Mouse (Mus musculus): Measurements from ENCODE around the gene Icam5. TPM values are rescaled to one million over a fixed set of nuclear protein-coding genes. Genes with fewer than 3 reads are reported as not detected.
"Not testable (repeated sequence)": the region's sequence is repeated elsewhere in the genome, so short reads cannot be mapped to it uniquely, and the experiment has no call there.

Icam5 gene
- total RNA-seq, 2 experiments from 2014 or later, result 1.3 TPM

DNA sequence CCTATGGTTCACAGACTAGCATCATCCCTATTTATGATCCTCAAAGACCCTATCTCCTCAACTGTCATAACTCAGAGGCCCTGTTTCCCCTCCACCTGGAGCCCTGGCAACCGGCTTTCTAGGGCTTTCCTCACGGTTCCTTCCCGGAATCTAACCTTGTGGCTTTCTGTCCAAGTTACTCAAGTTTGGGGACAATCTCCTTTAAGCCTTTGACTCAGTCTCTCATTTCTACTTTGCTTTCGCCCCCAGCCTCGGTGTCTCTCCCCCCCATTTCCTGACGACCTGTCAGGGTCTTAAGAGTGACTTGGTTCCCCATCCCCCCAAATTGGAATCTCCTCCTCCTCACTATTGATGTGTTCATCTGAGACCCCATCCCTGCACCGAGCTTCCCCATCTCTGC lies 618 bp downstream of the Icam5 start:
- ATAC-seq (replicated peaks; ENCODE audit: low FRiP score, poor library complexity, severe bottlenecking), result no peak

DNA sequence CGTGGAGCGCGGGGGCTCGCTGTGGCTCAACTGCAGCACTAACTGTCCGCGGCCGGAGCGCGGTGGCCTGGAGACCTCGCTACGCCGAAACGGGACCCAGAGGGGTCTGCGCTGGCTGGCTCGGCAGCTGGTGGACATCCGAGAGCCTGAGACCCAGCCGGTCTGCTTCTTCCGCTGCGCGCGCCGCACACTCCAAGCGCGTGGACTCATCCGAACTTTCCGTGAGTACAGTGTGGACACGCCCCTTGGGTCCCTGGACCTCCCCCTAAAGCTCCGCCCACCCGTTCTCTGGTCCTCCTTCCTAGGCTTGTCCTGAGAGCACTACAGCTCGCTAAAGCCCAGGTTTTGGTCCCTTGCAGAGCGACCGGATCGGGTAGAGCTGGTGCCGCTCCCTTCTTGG lies 1.3 kb downstream of the Icam5 start:
- peak; percentile 44 for ATAC-seq (replicated peaks; ENCODE audit: low FRiP score, poor library complexity, severe bottlenecking)

DNA sequence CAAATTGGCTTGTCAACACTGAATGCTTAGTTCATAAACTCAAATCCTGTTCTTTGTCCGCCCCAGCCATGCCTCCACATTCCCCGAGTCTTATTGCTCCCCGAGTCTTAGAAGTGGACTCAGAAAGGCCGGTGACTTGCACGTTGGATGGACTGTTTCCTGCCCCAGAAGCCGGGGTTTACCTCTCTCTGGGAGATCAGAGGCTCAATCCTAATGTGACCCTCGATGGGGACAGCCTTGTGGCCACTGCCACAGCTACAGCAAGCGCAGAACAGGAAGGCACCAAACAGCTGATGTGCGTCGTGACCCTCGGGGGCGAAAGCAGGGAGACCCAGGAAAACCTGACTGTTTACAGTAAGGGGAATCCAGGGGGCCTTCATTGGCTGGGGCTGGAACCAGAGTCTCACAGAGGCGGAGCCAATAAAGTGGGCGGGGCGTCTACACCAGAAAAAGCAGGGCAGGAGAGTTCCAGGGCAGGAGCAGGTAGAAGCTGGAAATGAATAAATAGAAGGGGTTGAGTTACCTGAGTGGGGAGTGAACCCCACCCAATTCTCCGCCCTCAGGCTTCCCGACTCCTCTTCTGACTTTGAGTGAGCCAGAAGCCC lies 2.7 kb downstream of the Icam5 start:
- ATAC-seq (replicated peaks; ENCODE audit: low FRiP score, poor library complexity, severe bottlenecking), result no peak

DNA sequence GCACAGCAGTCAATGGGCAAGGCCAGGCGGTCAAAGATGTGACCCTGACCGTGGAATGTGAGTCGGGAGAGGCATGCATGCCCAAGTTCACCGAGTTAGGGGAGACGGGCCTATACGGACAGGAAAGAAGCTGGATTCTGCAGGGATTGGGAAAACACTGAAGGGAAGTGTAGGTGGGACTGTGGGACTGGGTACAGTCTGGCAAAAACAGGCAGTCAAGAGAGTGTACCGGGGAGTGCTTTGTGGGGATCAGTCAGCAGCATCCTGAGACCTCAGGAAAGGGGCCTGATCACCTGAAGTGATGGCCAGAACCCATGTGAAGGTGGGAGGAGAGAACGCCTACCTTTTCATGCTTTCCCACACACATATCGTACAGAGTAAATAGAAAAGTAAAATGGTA lies 3.7 kb downstream of the Icam5 start:
- no peak for ATAC-seq (replicated peaks; ENCODE audit: low FRiP score, poor library complexity, severe bottlenecking)

DNA sequence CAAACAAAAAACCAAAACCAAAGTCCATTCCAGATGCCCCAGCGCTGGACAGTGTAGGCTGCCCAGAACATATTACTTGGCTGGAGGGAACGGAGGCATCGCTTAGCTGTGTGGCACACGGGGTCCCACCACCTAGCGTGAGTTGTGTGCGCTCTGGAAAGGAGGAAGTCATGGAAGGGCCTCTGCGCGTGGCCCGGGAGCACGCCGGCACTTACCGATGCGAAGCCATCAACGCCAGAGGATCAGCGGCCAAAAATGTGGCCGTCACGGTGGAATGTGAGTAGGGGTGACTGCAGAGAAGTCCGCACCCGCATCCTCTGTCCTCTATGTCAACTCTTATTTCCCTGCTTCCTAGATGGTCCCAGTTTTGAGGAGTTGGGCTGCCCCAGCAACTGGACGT lies 4.3 kb downstream of the Icam5 start:
- no peak for ATAC-seq (replicated peaks; ENCODE audit: low FRiP score, poor library complexity, severe bottlenecking)

DNA sequence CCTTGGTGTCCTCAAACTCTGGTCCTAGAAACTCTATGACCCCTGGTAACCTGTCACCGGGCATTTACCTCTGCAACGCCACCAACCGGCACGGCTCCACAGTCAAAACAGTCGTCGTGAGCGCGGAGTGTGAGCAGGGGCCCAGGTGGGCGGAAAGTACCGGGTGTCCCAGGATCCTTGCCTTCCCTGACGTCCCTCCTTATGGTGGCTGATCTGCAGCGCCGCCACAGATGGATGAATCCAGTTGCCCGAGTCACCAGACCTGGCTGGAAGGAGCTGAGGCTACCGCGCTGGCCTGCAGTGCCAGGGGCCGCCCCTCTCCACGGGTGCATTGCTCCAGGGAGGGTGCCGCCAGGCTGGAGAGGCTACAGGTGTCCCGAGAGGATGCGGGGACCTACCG lies 4.8 kb downstream of the Icam5 start:
- no peak for ATAC-seq (replicated peaks; ENCODE audit: low FRiP score, poor library complexity, severe bottlenecking)

DNA sequence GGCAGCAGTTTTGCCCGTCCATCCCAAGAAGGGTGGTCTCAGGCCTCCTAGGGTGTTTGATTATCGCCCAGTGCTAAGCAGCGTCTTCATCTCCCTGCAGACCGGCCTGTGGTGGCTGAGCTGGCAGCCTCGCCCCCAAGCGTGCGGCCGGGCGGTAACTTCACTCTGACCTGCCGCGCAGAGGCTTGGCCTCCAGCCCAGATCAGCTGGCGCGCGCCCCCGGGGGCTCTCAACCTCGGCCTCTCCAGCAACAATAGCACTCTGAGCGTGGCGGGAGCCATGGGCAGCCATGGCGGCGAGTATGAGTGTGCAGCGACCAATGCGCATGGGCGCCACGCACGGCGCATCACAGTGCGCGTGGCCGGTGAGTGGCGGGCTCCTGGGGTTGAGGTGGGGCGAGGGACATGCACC lies 5.6 kb downstream of the Icam5 start:
- no peak for ATAC-seq (replicated peaks; ENCODE audit: low FRiP score, poor library complexity, severe bottlenecking)

DNA sequence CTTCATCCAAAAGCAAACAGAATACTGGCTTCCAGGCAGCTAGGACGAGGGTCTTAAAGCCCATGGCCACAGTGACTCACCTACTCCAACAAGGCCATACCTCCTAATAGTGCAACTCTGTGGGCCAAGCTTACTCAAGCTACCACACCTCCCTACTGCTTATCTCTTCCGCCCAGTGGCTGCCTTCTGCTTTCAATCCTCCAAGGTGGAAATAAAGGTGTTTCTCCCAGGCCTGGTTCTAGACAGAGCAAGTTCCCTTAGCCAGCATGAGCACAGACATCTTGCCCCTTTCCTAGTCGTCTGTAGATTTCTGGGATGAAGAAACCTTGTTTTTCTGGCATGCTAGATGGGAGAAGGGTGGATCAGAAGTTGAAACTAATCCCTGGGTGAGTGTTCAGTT lies 7.9 kb downstream of the Icam5 start:
- peak; percentile 88 for ATAC-seq (replicated peaks; ENCODE audit: low FRiP score, poor library complexity, severe bottlenecking)

DNA sequence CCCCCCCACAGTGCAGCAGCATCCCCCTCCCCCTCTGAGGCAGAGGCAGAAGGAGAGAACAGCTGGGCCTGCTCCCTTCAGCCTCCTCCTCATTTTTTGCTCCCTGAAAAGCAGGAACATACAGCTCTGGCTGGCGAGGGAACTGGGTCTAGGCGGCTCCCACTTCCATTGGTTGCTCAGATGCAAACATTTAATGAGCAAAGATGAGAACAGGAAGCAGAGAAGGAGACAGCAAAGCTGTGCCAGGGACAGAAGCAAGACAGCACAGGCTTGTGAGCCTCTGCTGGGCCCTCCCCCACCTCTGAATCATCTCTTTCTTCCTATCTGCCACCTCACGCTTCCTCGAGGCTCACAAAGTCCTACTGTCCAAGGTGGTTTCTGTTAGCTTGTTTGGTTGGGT lies 9.4 kb downstream of the Icam5 start:
- ATAC-seq (replicated peaks; ENCODE audit: low FRiP score, poor library complexity, severe bottlenecking), result no peak

DNA sequence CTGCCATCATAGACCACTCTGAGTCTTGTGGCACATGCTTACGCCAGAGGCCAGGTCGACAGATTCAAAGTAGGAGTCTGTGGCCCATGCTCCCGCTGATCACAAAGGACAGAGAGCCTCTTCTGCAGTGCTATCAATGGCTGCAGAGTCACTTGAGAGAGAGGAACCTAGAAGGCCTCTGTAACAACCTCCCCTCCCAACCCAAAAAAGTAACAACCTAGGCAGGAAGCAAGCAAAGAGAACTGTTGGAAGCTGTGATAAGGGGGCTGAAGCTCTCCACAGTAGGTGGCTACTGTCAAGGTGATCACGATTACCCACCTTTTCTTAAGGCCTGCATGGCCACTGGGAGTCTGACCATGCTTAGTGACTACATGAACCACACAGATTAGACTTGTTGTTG lies 11.7 kb downstream of the Icam5 start:
- no peak for ATAC-seq (replicated peaks; ENCODE audit: low FRiP score, poor library complexity, severe bottlenecking)

DNA sequence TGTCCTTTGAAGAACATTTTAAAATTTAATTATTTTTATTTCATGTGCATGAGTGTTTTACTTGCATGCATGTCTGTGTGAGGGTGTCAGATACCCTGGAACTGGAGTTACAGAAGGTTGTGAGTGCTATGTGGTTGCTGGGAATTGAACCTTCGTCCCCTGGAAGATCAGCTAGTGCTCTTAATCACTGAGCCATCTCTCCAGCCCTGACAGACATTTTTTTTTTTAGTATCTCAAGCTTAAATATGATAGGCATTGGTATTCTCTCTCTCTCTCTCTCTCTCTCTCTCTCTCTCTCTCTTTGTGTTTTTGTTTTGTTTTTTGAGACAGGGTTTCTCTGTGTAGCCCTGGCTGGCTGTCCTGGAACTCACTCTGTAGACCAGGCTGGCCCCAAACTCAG lies 12.9 kb downstream of the Icam5 start:
- not testable (repeated sequence) for ATAC-seq (replicated peaks; ENCODE audit: low FRiP score, poor library complexity, severe bottlenecking)

DNA sequence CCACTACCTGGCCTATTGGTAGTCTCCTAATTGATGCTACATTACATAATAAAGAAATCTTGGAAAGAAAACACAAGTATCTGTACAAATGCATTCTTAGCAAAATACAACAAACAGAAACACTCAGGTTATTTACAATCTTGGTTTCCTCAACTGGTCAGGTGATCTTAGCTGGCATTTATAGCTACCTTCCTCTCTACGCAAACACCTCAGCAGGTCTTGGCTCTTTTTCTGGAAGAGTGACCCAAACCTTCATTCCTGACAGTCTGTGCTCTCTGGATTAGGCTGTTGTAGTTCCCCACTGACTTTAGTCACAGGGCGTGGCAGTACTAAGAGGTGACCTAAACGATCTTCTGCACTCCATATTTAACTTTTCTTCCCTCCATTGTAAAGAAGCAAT lies 13.4 kb downstream of the Icam5 start:
- no peak for ATAC-seq (replicated peaks; ENCODE audit: low FRiP score, poor library complexity, severe bottlenecking)

DNA sequence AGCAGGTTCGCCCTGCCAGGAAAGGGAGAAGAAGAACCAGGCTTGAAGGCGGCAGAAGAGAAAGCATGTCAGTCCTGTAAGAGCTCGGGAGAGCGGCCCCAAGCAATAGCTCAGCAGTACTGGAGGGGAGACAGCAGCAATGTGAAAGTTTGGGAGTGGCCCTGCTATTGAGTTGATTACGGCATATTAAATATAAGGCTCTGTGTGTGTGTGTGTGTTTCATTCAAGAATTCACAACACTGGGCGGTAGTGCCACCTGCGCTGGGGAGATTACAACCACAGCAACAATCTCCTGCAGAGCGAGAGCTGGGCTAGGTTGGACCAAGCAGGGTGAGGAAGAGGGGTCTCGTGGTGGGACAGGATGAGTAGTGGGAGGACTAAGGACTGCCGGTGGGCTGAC lies 19.7 kb downstream of the Icam5 start:
- ATAC-seq (replicated peaks; ENCODE audit: low FRiP score, poor library complexity, severe bottlenecking), result peak; percentile 80

DNA sequence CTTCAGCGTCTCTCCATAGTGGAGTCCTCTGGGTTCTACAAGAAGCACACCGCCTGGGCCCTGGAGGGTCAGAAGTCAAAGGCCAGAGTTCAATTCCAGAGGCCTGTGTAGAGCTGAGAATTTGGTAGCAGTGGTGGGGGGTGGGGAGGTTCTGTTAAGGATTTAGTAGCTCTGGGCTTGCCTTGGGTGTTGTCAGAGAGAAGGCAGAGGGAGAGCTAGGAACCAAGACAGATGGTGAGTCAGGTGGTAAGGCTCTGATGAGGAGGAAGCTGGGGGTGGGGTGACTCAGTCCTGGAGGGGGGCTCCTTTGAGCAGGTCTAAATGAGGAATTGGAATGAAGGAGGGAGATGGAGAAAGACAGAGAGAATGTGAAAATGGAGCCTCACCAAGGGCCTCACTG lies 31.1 kb downstream of the Icam5 start:
- ATAC-seq (replicated peaks; ENCODE audit: low FRiP score, poor library complexity, severe bottlenecking), result no peak

DNA sequence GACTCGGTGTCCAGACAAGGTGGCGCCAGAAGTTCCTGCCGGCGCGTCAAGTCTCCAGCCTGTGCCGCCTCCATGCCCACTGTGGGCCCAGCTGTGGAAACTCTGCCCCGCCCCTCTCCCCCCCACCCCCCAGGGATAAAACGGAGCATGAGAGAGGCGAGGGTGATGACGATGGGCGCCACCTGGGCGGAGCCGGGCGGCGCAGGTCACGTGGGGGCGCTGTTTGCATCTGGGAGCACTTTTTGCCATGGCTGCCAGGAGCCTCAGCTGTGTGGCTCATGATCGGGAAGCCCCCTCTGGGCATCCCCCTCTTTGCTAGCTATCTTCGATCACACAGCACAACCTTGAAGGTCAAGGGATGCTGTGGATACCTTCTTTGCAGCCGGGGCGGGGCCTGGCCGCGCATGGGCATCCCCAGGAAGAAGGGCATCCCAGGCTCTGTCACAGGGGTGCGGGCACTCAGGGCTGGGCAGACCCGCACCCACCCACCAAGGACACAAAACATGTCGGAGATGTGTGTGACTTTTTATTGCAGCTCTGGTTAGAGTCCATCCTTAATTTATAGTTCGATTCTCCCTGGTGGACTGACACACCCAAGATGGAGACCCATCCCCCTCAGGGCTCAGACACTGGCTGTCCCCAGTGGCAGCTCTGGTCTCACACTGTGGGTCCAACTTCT lies 35.3 kb downstream of the Icam5 start, which contains the start of gene Zglp1:
TSS of gene Zglp1 (minus strand) at position 88 of the 679 bp plus-strand sequence.
- no peak for ATAC-seq (replicated peaks; ENCODE audit: low FRiP score, poor library complexity, severe bottlenecking)

DNA sequence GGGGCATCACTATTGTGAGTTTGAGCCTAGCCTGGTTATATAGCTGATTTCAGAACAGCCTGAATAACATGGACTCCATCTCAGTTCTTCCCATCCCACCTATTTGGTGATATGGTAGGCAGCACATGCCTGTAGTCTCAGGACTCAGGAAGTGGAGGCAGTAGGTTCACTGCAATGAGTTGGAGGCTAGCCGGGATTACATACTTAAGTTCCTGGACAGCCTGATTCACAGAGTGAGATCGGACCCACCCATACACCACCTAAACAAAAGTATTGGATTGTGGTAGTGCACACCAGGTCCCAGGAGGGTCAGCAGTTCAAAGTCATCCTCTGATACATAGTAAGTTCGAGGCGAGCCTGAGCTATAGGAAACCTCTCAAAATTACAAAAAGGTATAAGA lies 40.8 kb downstream of the Icam5 start:
- ATAC-seq (replicated peaks; ENCODE audit: low FRiP score, poor library complexity, severe bottlenecking), result no peak

DNA sequence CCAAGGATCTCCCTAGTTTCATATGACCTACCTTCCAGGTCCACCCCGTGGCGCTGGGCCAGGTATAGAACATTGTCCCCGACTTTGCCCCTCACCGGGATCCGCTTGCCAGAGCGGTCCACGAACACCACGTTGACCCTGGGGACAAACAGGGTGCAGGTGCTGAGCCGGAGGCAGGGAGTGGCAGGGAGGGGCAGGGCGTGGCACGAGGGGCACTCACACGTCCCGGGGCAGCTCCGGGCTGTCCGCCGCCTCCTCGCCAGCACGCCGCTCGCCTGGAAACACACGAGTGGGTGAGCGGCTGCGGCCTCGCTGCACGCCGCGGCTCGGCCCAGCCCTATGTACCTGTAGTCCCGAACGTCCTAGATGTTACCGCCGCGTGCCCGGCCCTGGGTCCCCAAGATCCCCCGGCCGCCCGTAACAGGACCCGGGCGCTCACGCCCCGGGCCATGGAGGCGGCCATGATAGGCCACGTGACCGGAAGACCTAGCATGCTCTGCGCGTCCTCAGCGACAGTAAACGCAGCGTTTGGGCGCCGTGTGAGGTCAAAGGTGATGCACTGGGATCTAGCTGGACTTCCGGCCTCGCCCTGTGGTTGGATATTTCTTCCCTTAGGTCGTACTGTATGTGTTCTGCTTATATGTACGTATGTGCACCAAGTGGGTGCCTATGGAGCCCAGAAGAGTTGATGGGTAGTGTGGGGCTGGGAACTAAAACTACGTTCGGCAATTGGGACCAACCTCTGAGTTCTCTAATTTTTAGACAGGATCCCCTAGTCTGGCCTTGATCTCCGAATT lies 41.4 kb downstream of the Icam5 start, which contains the start of the genes Gm49373 and Fdx1l:
TSS of gene Gm49373 (minus strand) at position 53 of the 797 bp plus-strand sequence.
TSS of gene Fdx1l (minus strand) at position 571 of the 797 bp plus-strand sequence.
- ATAC-seq (replicated peaks; ENCODE audit: low FRiP score, poor library complexity, severe bottlenecking), result peak; percentile 91

DNA sequence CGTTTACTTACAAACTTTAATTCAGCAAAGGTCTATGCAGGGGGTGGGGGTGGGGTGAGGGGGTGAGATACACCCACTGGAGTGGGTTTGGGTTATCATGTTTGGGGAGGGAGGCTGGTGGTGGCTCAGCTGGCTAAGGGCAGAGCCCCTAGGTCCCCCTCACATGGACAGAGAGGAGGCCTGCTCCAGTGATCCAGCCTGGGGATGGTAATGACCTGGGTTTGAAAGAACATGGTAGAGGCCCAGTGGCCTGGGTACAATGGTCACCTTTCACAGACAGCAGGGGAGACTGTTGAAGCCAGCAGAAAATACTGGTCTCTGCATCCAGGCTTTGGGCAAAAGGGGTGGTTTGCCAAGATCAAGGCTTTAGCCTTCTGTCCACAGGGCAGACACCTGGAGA lies 42.3 kb downstream of the Icam5 start:
- no peak for ATAC-seq (replicated peaks; ENCODE audit: low FRiP score, poor library complexity, severe bottlenecking)

DNA sequence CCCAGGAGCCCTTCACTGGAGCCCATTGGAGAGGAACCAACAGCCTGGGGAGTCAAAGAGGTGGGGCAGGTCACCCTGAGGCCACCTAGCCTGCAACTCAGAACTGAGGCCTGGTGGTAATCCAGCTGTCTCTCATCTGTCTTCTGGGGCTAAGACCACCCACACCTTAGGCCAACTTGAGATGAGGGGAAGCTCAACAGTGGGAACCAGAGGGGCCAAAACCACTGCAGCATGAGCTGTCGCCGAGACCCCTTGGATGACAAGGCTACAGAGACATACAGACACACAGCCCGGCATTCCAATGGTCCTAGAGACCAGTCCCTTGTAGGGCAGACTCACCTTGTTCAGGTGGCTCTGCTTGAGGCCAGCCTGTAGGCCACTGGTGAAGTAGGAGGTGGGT lies 43.8 kb downstream of the Icam5 start:
- ATAC-seq (replicated peaks; ENCODE audit: low FRiP score, poor library complexity, severe bottlenecking), result no peak

DNA sequence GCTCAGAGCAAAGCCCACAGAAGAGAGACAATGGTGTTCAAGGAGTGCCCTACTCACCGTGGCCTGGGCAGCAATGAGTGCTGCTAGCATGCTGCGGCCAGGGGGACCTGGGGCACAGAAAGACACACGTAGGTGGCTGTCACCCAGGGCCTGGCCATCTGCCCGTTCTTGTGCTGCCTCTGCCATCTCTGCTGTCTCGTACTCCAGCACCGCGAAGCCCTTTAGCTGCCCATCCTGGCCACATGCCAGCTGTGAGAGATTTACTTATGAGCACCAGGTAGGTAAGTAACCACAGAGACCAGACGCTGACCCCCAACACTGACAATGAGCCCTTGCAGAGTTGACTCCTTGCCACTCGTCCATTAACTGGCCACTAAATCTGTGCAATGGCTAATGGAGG lies 49.3 kb downstream of the Icam5 start:
- ATAC-seq (replicated peaks; ENCODE audit: low FRiP score, poor library complexity, severe bottlenecking), result no peak

DNA sequence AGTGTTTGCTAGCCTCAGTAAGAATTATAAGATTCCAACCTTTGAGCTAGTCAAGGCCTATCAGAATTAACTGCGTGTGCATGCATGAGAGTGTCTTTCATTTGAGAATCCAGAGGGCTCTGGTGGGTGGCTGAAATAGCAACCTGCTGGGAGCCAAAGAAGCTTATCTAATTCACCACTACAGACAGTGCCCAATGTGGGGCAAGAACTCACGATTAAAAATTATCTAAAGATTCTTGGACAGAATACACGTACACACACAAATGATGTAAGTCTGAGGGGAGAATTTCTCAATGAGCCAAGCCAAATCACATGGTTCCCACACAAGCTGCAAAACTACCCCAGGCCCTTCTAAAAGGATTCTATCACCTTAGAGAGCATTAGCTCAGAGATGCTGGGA lies 51.5 kb downstream of the Icam5 start:
- no peak for ATAC-seq (replicated peaks; ENCODE audit: low FRiP score, poor library complexity, severe bottlenecking)

All from erythroid progenitor cell, adult 5-6 weeks (primary cell).